Mouse (Mus musculus) heart, adult 8-10 months (tissue): ENCODE measurements at regions not wholly inside any gene's neighbourhood (a gene's known extent, or its start where the extent isn't known, plus 50 kb on each side); places are given as distances from the start of the nearest gene placed in this dataset.
A peak's percentile ranks its signal among the peaks of the same experiment; 100 is the strongest.

ENCODE experiments used
- DNase-seq: peaks from one replicate; pipeline ENCODE4 v3.0.0; 2022; ENCODE audit warnings: low spot score

- no peak for DNase-seq
Measured at GRCm38 (mm10) chr3:20680944-20681494, 314.0 kb upstream of the Agtr1b start.

- DNase-seq, result peak; percentile 51
Measured at GRCm38 (mm10) chr3:20661883-20662282, 294.9 kb upstream of the Agtr1b start.

- peak; percentile 20 for DNase-seq
Measured at GRCm38 (mm10) chr3:20655345-20655744, 288.4 kb upstream of the Agtr1b start.
